Mouse (Mus musculus) adrenal gland, postnatal 25 days (tissue): ENCODE measurements around the gene Rai14. TPM values are rescaled to one million over a fixed set of nuclear protein-coding genes. Genes with fewer than 3 reads are reported as not detected.

Source experiments
- DNase-seq: peaks from one replicate; pipeline ENCODE4 v3.0.0; 2021; ENCODE audit warnings: mixed read lengths
- total RNA-seq: library from RNA; stranded (reverse); gene quantifications from 2 replicates; pipeline ENCODE4 v1.2.3, GENCODE M21; 2021

Rai14 gene
- total RNA-seq, 1 experiment from 2014 or later = 23.6 TPM

DNA sequence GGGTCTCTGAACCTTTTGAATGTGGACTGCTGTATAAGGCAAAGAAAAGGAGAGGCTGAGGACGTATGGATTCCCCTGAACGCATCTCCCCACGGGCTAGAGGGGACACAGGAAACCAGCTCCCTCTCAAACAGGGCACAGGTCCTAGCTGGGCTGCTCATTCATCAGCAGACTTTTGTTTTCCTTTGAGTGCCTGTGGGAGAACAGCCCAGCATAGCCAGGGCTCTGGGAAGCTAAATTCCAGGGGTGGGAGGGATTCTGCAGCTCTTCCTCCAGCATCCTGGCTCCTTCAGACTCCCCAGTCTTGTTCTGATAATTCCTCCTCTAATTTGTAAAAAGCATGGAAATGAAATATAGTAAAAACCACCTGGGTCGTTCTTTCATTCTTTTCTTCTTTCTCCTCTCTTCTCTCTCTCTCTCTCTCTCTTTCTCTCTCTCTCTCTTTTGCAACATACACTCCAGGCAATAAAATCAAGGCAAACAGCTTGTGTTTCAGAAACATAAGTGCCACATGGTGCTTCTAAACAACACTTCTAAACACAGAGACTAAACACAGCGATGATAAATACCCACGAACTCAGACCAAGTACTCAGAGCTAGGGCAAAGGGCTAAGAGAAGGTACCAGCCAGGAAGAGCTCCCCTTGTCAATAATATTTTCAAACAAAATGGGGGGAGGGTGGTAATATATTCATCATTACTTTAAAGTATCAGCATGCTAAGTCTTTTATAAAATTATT, 65.9 kb downstream of the Rai14 start:
- DNase-seq = no peak

GRCm38 (mm10) chr15:10646297-10646696, 68.1 kb downstream of the Rai14 start:
- no peak for DNase-seq

GRCm38 (mm10) chr15:10645101-10645500, 69.3 kb downstream of the Rai14 start:
- no peak for DNase-seq

DNA sequence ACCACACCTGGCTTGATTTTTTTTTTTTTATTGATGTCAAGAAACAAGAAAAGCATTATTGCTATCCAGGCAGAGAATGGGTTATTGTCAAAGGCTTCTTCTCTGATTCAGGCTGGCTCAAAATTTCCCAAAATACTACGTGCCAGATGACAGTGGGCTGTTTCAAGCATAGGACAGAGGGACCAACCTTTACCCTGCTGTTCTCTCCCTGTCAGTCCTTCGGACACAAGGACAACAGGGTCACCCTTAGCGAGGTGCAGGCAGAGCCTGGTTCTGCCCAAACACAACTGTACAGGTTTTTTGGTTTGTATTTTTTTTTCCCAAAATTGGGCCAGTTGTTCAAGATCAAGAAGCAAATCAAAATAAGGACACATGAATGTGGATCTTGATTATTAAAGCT, 70.6 kb downstream of the Rai14 start:
- DNase-seq = no peak

DNA sequence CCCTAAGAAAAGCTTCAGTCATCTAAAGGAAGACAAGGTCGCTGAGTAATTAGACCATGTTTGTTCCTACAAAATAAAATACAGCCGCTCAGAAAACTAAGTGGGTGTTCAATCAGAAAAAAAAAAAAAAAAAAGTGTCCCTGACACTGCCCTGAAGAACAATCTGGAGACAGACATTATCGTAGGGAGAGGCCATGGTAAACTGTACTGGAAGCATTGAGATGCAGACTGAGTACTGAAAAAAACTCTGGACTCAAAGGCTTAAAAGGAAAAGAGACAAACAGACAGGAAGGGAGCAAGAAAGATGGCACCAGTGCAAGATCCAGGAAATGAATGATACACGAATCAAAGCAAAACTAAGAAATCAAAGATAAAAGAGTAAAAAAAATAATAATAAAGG, 71.2 kb downstream of the Rai14 start:
- no peak for DNase-seq

- no peak for DNase-seq
Observed at GRCm38 (mm10) chr15:10642419-10642818, 72.0 kb downstream of the Rai14 start.

- no peak for DNase-seq
Observed at GRCm38 (mm10) chr15:10640721-10641120, 73.7 kb downstream of the Rai14 start.

GRCm38 (mm10) chr15:10637251-10637793, 77.1 kb downstream of the Rai14 start:
- no peak for DNase-seq

DNA sequence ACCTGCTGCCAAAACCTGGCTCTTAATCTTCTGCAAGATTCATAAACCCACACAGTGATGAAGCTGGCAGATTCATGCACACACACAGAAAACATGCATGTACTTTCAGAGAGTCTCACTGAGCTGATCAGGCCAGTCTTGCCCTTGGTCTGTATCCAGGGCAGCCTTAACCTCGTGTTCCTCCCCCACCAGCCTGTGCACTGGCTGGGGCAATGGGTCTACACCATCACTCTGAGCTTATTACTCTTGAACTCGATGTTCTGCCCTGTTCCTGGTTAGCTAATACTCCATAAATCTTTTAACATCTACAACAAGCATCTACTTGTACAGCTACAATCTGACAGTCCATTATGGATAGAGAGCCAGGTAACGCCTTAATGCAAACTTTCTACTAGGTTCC, 77.6 kb downstream of the Rai14 start:
- DNase-seq = no peak

DNA sequence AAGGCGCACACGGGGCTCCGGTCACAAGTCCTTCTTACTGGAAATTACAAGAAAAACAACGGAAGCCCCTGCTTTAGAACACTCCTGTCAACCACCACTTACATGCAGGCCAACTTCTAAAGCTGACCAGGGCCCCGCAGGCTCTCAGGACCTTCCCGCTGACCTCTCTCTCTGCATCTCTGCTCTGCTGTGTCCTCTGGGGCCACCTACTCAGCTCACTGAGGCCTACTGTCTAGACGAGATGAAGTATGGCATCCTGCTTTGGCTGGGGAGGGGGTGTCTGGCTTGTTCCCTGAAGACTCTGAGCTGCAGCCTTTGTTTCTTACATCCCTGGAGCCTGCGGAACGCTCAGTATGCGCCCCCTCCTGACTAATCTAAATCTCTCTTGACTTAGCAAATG, 79.3 kb downstream of the Rai14 start:
- DNase-seq = no peak

DNA sequence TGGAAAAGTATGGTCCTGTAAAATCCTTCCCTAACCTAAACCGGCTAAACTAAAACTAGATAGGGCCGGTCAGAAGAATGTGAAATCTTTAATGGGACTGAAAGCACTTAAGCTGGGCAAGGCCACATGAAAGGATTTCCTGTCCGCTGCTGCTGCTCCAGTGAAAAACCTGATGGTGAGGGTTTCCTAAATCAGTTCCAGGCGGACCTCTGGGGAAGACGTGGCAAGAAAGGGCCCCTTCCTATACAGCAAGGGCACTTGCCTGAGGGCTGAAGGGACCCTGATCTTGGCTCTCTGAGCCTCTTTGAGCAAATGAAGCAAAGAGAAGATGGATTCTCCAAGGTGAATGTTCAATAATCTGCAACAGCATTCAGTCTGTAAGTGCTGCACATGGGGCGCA, 80.2 kb downstream of the Rai14 start:
- no peak for DNase-seq

DNA sequence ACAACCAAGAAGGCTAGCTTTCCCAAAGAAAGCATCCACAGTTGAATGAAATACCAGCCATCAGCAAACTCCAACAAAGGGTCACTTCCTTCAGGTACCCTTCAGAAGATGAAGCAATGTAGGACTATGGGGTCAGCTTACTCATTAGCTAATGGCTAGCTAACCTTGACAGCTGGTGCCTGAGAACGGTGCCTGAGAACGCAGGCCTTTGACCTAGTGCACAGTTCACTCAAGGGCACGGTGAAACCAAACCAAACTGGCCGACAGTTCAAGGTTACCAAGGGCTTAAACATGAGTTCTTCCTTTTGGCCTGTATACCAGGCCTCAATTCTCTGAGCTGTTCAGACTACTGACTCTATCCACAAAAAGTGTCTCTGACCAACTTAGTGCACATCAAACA, 81.0 kb downstream of the Rai14 start:
- DNase-seq = no peak

DNA sequence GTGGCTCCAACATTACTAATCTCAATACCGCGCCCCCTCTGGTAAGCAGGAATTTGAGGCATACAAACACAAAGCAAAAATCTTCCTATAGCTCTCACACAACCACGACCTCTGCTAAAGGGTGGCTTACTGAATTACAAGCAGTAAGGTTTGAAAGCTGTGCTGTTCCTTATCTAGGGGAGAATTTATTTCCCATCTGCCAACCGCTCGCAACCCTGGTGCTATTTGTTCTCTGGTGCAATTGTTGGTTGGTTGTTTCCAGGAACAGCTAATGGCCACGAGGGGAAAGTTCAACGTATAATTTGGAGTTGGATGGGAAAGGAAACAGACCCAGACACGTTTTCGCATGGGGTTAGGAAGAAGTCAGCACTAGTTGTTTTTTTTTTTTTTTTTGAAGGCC, 81.8 kb downstream of the Rai14 start:
- DNase-seq = no peak

DNA sequence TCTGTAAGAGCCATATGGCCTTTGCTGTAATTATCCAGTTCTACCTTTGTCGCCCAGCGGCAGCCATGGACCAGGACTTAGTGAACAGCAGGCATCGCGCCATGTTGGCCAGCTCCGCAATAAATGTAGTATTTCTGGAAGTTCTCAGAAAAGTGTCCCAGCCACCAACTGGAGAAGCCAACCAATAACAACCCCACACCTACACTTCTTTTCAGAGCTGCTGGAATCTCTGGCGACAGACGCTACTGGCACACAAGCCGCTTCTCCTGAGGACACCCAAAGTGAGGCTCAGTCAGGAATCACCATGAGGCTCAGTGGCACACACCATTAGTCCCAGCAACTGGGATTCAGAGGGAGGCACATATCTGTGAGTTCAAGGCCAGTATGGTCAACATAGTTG, 82.4 kb downstream of the Rai14 start:
- DNase-seq = no peak

- no peak for DNase-seq
Observed at GRCm38 (mm10) chr15:10631541-10631940, 82.9 kb downstream of the Rai14 start.

- no peak for DNase-seq
Observed at GRCm38 (mm10) chr15:10628980-10629346, 85.5 kb downstream of the Rai14 start.

DNA sequence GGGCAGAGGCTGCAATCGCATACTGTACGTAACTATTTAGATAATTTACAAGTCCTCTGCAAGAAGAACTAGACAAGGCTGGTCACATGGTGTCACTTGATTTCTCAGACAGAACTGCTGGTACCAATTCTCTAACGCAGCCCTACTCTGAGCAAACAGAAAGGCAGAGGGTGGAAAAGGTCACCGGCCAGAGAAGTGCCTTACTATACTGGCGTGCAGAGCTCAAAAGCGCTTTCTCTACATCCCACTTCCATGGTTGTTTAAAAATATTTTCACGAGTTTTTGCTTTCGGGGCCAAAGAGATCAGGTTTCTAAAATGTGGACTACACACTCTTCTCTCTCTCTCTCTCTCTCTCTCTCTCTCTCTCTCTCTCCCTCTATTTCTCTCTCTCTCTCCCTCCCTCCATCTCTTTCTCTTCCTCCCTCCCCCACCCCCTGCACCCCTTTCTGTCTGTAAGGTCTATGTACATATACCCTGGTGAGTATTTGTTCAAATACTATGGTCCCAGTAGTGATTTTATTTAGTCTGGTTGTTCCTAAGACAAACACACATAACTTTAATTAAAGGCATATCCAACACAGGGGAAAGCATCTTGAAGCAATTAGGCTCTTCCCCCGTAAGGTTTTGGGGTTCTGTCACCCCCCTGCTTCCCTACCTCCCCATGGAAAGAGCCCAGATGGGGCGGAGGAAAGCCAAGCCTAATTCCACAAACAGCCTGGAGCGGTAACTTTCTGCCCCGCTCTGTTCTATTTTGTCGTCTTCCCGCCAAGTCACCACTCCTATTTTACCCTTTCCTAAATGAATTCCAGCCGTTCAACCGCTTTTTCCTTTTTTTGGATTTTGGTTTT, 86.1 kb downstream of the Rai14 start:
- DNase-seq = no peak

DNA sequence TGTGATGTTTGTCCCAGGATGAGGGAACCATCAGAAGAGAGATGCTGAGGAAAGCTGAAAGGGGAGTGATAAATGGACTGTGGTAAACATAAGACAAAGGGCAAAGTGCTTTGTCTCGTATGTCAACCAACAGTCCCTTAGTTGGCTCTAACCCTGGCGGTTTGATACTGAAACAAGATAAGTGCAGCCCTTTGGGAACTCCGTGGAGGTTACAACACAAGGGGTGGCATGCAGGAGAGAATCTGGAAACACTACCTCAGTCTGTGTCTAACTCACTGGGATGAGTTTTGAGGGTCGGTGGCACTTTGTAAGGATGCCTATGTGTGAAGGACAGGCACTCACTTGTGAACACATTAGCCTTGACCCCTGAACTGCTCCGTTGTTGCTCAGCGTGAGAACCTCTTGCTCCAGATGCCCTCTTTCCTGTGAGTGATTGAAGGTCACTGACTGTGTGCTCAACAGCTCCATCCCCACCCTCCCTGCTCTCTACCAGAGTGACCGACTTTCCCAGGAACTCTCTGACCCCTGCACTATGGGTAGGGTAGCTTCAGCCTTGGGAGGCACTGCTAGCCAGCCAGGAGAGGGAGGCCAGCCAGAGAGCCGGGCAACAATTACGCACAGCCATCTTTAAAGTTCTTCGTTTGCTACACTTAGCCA, 90.7 kb downstream of the Rai14 start:
- DNase-seq = no peak

DNA sequence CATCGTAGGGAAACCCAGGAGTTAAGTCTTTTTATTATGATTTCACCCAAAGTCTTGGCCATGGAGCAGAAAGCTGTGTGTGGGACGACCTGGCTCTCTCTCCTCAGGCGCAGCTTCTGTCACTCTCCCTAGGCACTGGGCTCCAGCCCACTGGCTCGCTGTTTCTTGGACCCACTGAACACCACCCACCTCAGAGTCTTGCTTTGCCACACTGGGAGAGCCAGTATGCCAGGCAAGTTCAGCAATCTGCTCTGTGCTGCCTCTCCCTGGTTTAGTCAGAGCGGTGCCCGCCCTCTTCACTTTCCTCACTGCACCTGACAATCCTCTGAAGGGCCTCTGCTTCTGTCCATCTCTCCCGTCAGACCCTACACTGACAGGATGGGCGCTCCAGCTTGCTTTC, 93.2 kb downstream of the Rai14 start:
- DNase-seq = no peak

DNA sequence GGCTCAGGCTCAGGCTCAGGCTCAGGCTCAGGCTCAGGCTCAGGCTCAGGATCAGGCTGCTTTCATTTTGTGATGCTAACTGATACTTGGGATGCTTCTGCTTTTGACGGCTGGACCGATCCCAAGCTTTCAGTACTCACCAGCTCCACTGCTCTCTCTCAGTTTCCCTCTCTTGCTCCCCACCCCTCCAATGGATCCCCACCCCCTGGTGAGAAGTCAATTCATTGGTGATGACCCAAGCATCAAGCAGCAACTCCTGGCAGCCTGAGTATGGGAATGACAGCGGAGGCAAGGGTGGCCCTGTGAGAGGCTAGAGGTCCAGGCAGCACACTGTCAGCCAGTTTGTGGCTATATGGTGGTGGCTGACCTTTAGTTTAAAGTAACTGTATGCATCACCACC, 94.7 kb downstream of the Rai14 start:
- no peak for DNase-seq

GRCm38 (mm10) chr15:10618276-10618675, 96.1 kb downstream of the Rai14 start:
- no peak for DNase-seq

DNA sequence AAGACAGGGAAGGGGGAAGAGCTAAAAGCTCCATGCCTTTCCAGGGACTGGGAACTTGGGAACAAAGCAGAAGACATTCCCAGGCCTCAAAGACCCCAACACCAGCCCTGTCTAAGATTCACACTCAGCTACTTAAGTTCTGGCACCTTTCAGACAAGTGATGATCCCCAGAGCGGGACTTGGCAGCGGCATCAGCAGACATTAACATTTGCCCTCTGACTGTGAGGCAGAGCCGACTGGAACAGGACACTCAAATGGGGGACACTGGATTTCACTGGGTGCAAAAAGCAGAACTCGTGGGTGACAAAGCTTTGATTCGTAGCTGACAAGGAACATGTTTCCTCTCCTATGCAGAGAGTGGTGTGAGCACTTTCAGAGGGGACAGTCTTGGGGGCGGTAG, 98.4 kb downstream of the Rai14 start:
- DNase-seq = no peak

DNA sequence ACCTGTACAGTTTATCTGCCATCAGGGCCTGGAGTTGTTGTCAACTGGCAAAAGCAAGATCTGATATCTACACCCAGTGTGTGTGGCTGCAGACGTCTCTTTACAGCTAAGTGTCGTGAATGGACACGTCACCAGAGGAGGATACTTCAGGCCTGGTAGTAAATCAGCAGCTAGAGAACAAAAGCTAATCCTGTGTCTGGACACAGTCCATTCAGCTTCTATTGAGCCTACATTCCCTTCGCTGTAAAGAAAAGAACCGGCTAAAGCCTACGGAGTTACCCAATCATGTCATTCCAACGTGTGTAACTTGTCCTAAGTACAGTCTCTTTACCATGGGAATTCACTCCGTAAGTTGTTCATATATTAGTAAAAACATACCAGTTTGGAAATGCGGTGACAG, 103.4 kb downstream of the Rai14 start:
- no peak for DNase-seq
